Mouse (Mus musculus) limb, embryonic 14.5 days (tissue): ENCODE results near the gene Rnf216. TPM values are rescaled to one million over a fixed set of nuclear protein-coding genes. Genes with fewer than 3 reads are reported as not detected.

Experiments
- ATAC-seq: fragments of 200-750 bp; cut with Nextera tagmentation; 2 replicates; pipeline ENCODE4 v1.8.0; 2017; ENCODE audit warnings: low read depth, moderate number of reproducible peaks, moderate TSS enrichment; ENCODE audit not compliant: low FRiP score
- DNase-seq: peaks from one replicate; pipeline ENCODE4 v3.0.0-alpha.2; 2015; ENCODE audit warnings: low spot score
- H3K27ac ChIP-seq: fragments of 300-500 bp; sonication (generic); replicated peaks from 2 replicates; pipeline ENCODE4 v1.5.1; 2014; ENCODE audit warnings: low read depth, mild to moderate bottlenecking, low read length, moderate library complexity, mixed read lengths
- H3K27me3 ChIP-seq: fragments of 300-500 bp; sonication (generic); 2 replicates; pipeline ENCODE4 v1.6.1; 2014; ENCODE audit warnings: low read length, mixed read lengths; ENCODE audit not compliant: control insufficient read depth, insufficient read depth
- H3K36me3 ChIP-seq: fragments of 300-500 bp; sonication (generic); 2 replicates; pipeline ENCODE4 v1.6.1; 2014; ENCODE audit warnings: mild to moderate bottlenecking, low read length, moderate library complexity, mixed read lengths; ENCODE audit not compliant: control insufficient read depth, insufficient read depth
- H3K4me1 ChIP-seq: fragments of 300-500 bp; sonication (generic); 2 replicates; pipeline ENCODE4 v1.6.1; 2014; ENCODE audit warnings: antibody characterized with exemption, low read length, mixed read lengths; ENCODE audit not compliant: control insufficient read depth, insufficient read depth
- H3K4me2 ChIP-seq: fragments of 300-500 bp; sonication (generic); replicated peaks from 2 replicates; pipeline ENCODE4 v1.6.1; 2014; ENCODE audit warnings: low read depth, mild to moderate bottlenecking, low read length, moderate library complexity; ENCODE audit not compliant: severe bottlenecking
- H3K4me3 ChIP-seq: fragments of 300-500 bp; sonication (generic); replicated peaks from 2 replicates; pipeline ENCODE4 v1.5.1; 2014; ENCODE audit warnings: low read length
- H3K9ac ChIP-seq: fragments of 300-500 bp; sonication (generic); 2 replicates; pipeline ENCODE4 v1.6.1; 2014; ENCODE audit warnings: mild to moderate bottlenecking, low read depth, low read length, moderate library complexity; ENCODE audit not compliant: severe bottlenecking
- H3K9me3 ChIP-seq: fragments of 300-500 bp; sonication (generic); 2 replicates; pipeline ENCODE4 v1.6.1; 2016; ENCODE audit warnings: low read length; ENCODE audit not compliant: control insufficient read depth
- POLR2A ChIP-seq: fragments of 200-500 bp; IDR thresholded peaks from 2 replicates; pipeline ENCODE4 v1.8.0; 2012; ENCODE audit warnings: inconsistent platforms, mild to moderate bottlenecking, moderate library complexity, borderline replicate concordance; ENCODE audit not compliant: insufficient read depth, insufficient read length; ENCODE audit errors: extremely low read depth
- WGBS: fragments of 180-500 bp; shearing (Covaris S2); extraction: QIAGEN DNeasy Blood & Tissue Kit; methylation state at CpG from one replicate; pipeline ENCODE4 v1.1.7; 2014; 5-methylcytosine and 5-hydroxymethylcytosine counted together
- polyA plus RNA-seq, 2 experiments: library from polyadenylated mRNA; depleted of rRNA in 1 of 2; stranded (reverse) in 1 of 2; unstranded in 1 of 2; fragments of >200 nt; fragmentation: Nextera tagmentation in 1 of 2; extraction: Ambion mirVana in 1 of 2; gene quantifications; 2 replicates each; pipeline versions ENCODE4 v1.2.1 to v1.2.3; 2012 to 2014

Rnf216 gene
- polyA plus RNA-seq, 2 experiments = 34.2 to 41.5 TPM

- DNase-seq (no peak), ATAC-seq (no peak)
- Histone ChIP-seq H3K27me3 (no peaks in the 10 kb centered on the region), H3K9me3 (no peaks in the 10 kb centered on the region), H3K27ac (no peak overlapping the region), H3K36me3 (peaks cover 44% of the 10 kb centered on the region), H3K4me2 (peak overlapping the region; percentile 96), H3K4me1 (peaks cover 16% of the 10 kb centered on the region), H3K4me3 (peak overlapping the region; percentile 79), H3K9ac (no peak overlapping the region)
- no peak for TF ChIP-seq POLR2A
- WGBS = 85% methylated on average over 6 of the region's 6 CpGs
These were observed 148.1 kb downstream of the Rnf216 start for GRCm38 (mm10) chr5:142964650-142965049.

- no peaks in the 10 kb centered on the region for H3K9me3 ChIP-seq
- DNase-seq = peak; percentile 85
- WGBS = 44% methylated on average over 17 of the region's 17 CpGs
- ATAC-seq = no peak
- peak overlapping the region; percentile 98 for H3K9ac ChIP-seq
- peaks cover 16% of the 10 kb centered on the region for H3K4me1 ChIP-seq
- peak overlapping the region; percentile 98 for H3K27ac ChIP-seq
- no peak for TF ChIP-seq POLR2A
- peak overlapping the region; percentile 96 for H3K4me2 ChIP-seq
- H3K36me3 ChIP-seq = peaks cover 36% of the 10 kb centered on the region
- H3K27me3 ChIP-seq = no peaks in the 10 kb centered on the region
- peak overlapping the region; percentile 79 for H3K4me3 ChIP-seq
These were observed 148.9 kb downstream of the Rnf216 start for GRCm38 (mm10) chr5:142963705-142964494.

- Histone ChIP-seq H3K27me3 (no peaks in the 10 kb centered on the region), H3K36me3 (peaks cover 29% of the 10 kb centered on the region), H3K4me1 (peaks cover 16% of the 10 kb centered on the region), H3K4me3 (peak overlapping the region; percentile 79), H3K9me3 (no peaks in the 10 kb centered on the region), H3K9ac (peak overlapping the region; percentile 98), H3K4me2 (peak overlapping the region; percentile 96), H3K27ac (peak overlapping the region; percentile 98)
- TF ChIP-seq POLR2A = no peak
- ATAC-seq (no peak), DNase-seq (peak; percentile 70)
- WGBS = 8% methylated on average over 13 of the region's 13 CpGs
These were observed 149.6 kb downstream of the Rnf216 start for GRCm38 (mm10) chr5:142963003-142963704.

- no peak for ATAC-seq
- H3K36me3 ChIP-seq = peaks cover 22% of the 10 kb centered on the region
- H3K4me1 ChIP-seq = peaks cover 16% of the 10 kb centered on the region
- H3K4me3 ChIP-seq = peak overlapping the region; percentile 79
- peak overlapping the region; percentile 98 for H3K27ac ChIP-seq
- H3K9ac ChIP-seq = peak overlapping the region; percentile 98
- H3K9me3 ChIP-seq = no peaks in the 10 kb centered on the region
- H3K27me3 ChIP-seq = no peaks in the 10 kb centered on the region
- WGBS = 2% methylated on average over 11 of the region's 11 CpGs
- no peak for TF ChIP-seq POLR2A
- peak overlapping the region; percentile 96 for H3K4me2 ChIP-seq
- peak; percentile 50 for DNase-seq
These were observed 150.3 kb downstream of the Rnf216 start for GRCm38 (mm10) chr5:142962444-142962961.

GRCm38 (mm10) chr5:142961881-142962443 lies 150.8 kb downstream of the Rnf216 start:
- Histone ChIP-seq H3K9me3 (no peaks in the 10 kb centered on the region), H3K4me3 (peak overlapping the region; percentile 79), H3K27me3 (no peaks in the 10 kb centered on the region), H3K27ac (peak overlapping the region; percentile 98), H3K4me1 (peaks cover 16% of the 10 kb centered on the region), H3K36me3 (peaks cover 19% of the 10 kb centered on the region), H3K9ac (peak overlapping the region; percentile 98), H3K4me2 (peak overlapping the region; percentile 96)
- DNase-seq (peak; percentile 84), ATAC-seq (peak; percentile 65)
- no peak for TF ChIP-seq POLR2A
- WGBS = under 1% methylated on average over 25 of the region's 43 CpGs
